Mouse (Mus musculus) liver, postnatal 0 days (tissue): Measurements from ENCODE around the gene Gm5617. TPM values are rescaled to one million over a fixed set of nuclear protein-coding genes. Genes with fewer than 3 reads are reported as not detected.
"Not testable (repeated sequence)": the region's sequence is repeated elsewhere in the genome, so short reads cannot be mapped to it uniquely, and the experiment has no call there.

Experiments
- ATAC-seq: fragments of 200-750 bp; cut with Nextera tagmentation; 2 replicates; pipeline ENCODE4 v1.8.0; 2017; ENCODE audit warnings: mild to moderate bottlenecking, moderate library complexity
- DNase-seq: peaks from one replicate; pipeline ENCODE4 v3.0.0-alpha.2; 2016
- H3K27ac ChIP-seq: fragments of 300-500 bp; sonication (generic); 2 replicates; pipeline ENCODE4 v1.5.1; 2014; ENCODE audit warnings: antibody characterized with exemption, moderate library complexity, mild to moderate bottlenecking, low read depth
- H3K27me3 ChIP-seq: fragments of 300-500 bp; sonication (generic); 2 replicates; pipeline ENCODE4 v1.6.1; 2014; ENCODE audit warnings: low read length, control low read depth, mixed read lengths; ENCODE audit not compliant: insufficient read depth
- H3K36me3 ChIP-seq: fragments of 300-500 bp; sonication (generic); replicated peaks from 2 replicates; pipeline ENCODE4 v1.6.1; 2014; ENCODE audit warnings: mild to moderate bottlenecking, control low read depth, low read length, moderate library complexity, mixed read lengths; ENCODE audit not compliant: insufficient read depth
- H3K4me1 ChIP-seq: fragments of 300-500 bp; sonication (generic); 2 replicates; pipeline ENCODE4 v1.6.1; 2014; ENCODE audit warnings: antibody characterized with exemption, mild to moderate bottlenecking, control low read depth; ENCODE audit not compliant: insufficient read depth
- H3K4me2 ChIP-seq: fragments of 300-500 bp; sonication (generic); 2 replicates; pipeline ENCODE4 v1.6.1; 2014; ENCODE audit warnings: low read depth, mild to moderate bottlenecking, low read length, moderate library complexity, mixed read lengths
- H3K4me3 ChIP-seq: fragments of 300-500 bp; sonication (generic); 2 replicates; pipeline ENCODE4 v1.5.1; 2014; ENCODE audit warnings: low read depth, low read length
- H3K9ac ChIP-seq: fragments of 300-500 bp; sonication (generic); replicated peaks from 2 replicates; pipeline ENCODE4 v1.6.1; 2014; ENCODE audit warnings: mild to moderate bottlenecking, moderate library complexity
- H3K9me3 ChIP-seq: fragments of 300-500 bp; sonication (generic); 2 replicates; pipeline ENCODE4 v1.6.1; 2016; ENCODE audit warnings: mild to moderate bottlenecking, control low read depth, low read length, mixed read lengths
- CTCF ChIP-seq: sonication (generic); IDR thresholded peaks from 2 replicates; pipeline ENCODE4 v1.5.1; 2016; ENCODE audit warnings: antibody characterized with exemption, low read depth
- EP300 ChIP-seq: IDR thresholded peaks from 2 replicates; pipeline ENCODE4 v1.6.1; 2016; ENCODE audit warnings: antibody characterized with exemption, low read depth, mild to moderate bottlenecking
- WGBS: fragments of 180-500 bp; shearing (Covaris S2); extraction: QIAGEN DNeasy Blood & Tissue Kit; methylation state at CpG from one replicate; pipeline ENCODE4 v1.1.7; 2014; ENCODE audit not compliant: insufficient replicate concordance; 5-methylcytosine and 5-hydroxymethylcytosine counted together
- polyA plus RNA-seq: library from polyadenylated mRNA; unstranded; fragments of >200 nt; fragmentation: Nextera tagmentation; extraction: Ambion mirVana; gene quantifications from 2 replicates; pipeline ENCODE4 v1.2.1, GENCODE M21; 2015

Gm5617 gene
- polyA plus RNA-seq, 1 experiment from 2014 or later = 64.2 TPM

- H3K4me2 ChIP-seq = no peak overlapping the region
- H3K27me3 ChIP-seq = no peaks in the 10 kb centered on the region
- ATAC-seq = no peak
- H3K4me1 ChIP-seq = no peaks in the 10 kb centered on the region
- H3K4me3 ChIP-seq = no peak overlapping the region
- H3K9ac ChIP-seq = no peak overlapping the region
- no peak overlapping the region for H3K27ac ChIP-seq
- no peak for DNase-seq
- TF ChIP-seq EP300 = no peak
- no peak for TF ChIP-seq CTCF
- H3K9me3 ChIP-seq = no peaks in the 10 kb centered on the region
- no peaks in the 10 kb centered on the region for H3K36me3 ChIP-seq
- 66% methylated on average over 8 of the region's 8 CpGs for WGBS
Observed at GRCm38 (mm10) chr9:48504741-48505365, 9.6 kb downstream of the Gm5617 start.

GRCm38 (mm10) chr9:48510134-48510533 is 14.9 kb downstream of the Gm5617 start:
- Histone ChIP-seq H3K4me3 (no peak overlapping the region), H3K4me2 (no peak overlapping the region), H3K9ac (no peak overlapping the region), H3K27me3 (no peaks in the 10 kb centered on the region), H3K9me3 (no peaks in the 10 kb centered on the region), H3K36me3 (no peaks in the 10 kb centered on the region), H3K27ac (no peak overlapping the region), H3K4me1 (no peaks in the 10 kb centered on the region)
- no peak for DNase-seq
- WGBS = 57% methylated on average over 5 of the region's 5 CpGs
- no peak for ATAC-seq
- TF ChIP-seq CTCF (no peak), EP300 (no peak)

- Histone ChIP-seq H3K4me1 (no peaks in the 10 kb centered on the region), H3K9me3 (no peaks in the 10 kb centered on the region), H3K36me3 (no peaks in the 10 kb centered on the region), H3K27ac (no peak overlapping the region), H3K27me3 (no peaks in the 10 kb centered on the region), H3K4me3 (no peak overlapping the region), H3K9ac (no peak overlapping the region), H3K4me2 (no peak overlapping the region)
- whole genome bisulfite sequencing = 35% methylated on average over 1 of the region's 1 CpGs
- DNase-seq (no peak), ATAC-seq (no peak)
- TF ChIP-seq CTCF (no peak), EP300 (no peak)
Observed at GRCm38 (mm10) chr9:48515332-48515731, 20.1 kb downstream of the Gm5617 start.

GRCm38 (mm10) chr9:48516615-48517371 is 21.6 kb downstream of the Gm5617 start:
- Histone ChIP-seq H3K4me3 (no peak overlapping the region), H3K4me1 (no peaks in the 10 kb centered on the region), H3K27me3 (no peaks in the 10 kb centered on the region), H3K4me2 (no peak overlapping the region), H3K9me3 (no peaks in the 10 kb centered on the region), H3K27ac (no peak overlapping the region), H3K9ac (no peak overlapping the region), H3K36me3 (no peaks in the 10 kb centered on the region)
- WGBS = 82% methylated on average over 11 of the region's 11 CpGs
- TF ChIP-seq CTCF = no peak
- TF ChIP-seq EP300 = no peak
- DNase-seq (no peak), ATAC-seq (no peak)

- WGBS = 78% methylated on average over 19 of the region's 19 CpGs
- Histone ChIP-seq H3K27ac (no peak overlapping the region), H3K27me3 (no peaks in the 10 kb centered on the region), H3K36me3 (no peaks in the 10 kb centered on the region), H3K9ac (no peak overlapping the region), H3K9me3 (no peaks in the 10 kb centered on the region), H3K4me1 (no peaks in the 10 kb centered on the region), H3K4me2 (no peak overlapping the region), H3K4me3 (no peak overlapping the region)
- TF ChIP-seq EP300 = no peak
- no peak for TF ChIP-seq CTCF
- DNase-seq (no peak), ATAC-seq (no peak)
Observed at GRCm38 (mm10) chr9:48517372-48518130, 22.3 kb downstream of the Gm5617 start.

GRCm38 (mm10) chr9:48520405-48520804 is 25.2 kb downstream of the Gm5617 start:
- DNase-seq, H3K27me3 ChIP-seq, H3K4me1 ChIP-seq, H3K27ac ChIP-seq, H3K36me3 ChIP-seq, H3K9ac ChIP-seq, H3K4me2 ChIP-seq, H3K4me3 ChIP-seq, H3K9me3 ChIP-seq, ATAC-seq: not testable (repeated sequence)
- no CpG with 5 or more reads among the region's 7 CpGs for WGBS
